Mouse (Mus musculus) liver, embryonic 12.5 days (tissue): ENCODE measurements at regions not wholly inside any gene's neighbourhood (a gene's known extent, or its start where the extent isn't known, plus 50 kb on each side); places are given as distances from the start of the nearest gene placed in this dataset.

ENCODE experiments used
- ATAC-seq: fragments of 200-750 bp; cut with Nextera tagmentation; 2 replicates; pipeline ENCODE4 v1.8.0; 2017; ENCODE audit warnings: moderate number of reproducible peaks, mild to moderate bottlenecking, moderate library complexity
- H3K27ac ChIP-seq: fragments of 300-500 bp; sonication (generic); 2 replicates; pipeline ENCODE4 v1.5.1; 2016; ENCODE audit warnings: mild to moderate bottlenecking
- H3K27me3 ChIP-seq: fragments of 300-500 bp; sonication (generic); replicated peaks from 2 replicates; pipeline ENCODE4 v1.6.1; 2016; ENCODE audit warnings: mild to moderate bottlenecking, moderate library complexity
- H3K36me3 ChIP-seq: fragments of 300-500 bp; sonication (generic); 2 replicates; pipeline ENCODE4 v1.6.1; 2016; ENCODE audit warnings: mild to moderate bottlenecking, moderate library complexity
- H3K4me1 ChIP-seq: fragments of 300-500 bp; sonication (generic); 2 replicates; pipeline ENCODE4 v1.6.1; 2016
- H3K4me2 ChIP-seq: fragments of 300-500 bp; sonication (generic); 2 replicates; pipeline ENCODE4 v1.6.1; 2016; ENCODE audit warnings: mild to moderate bottlenecking, moderate library complexity
- H3K4me3 ChIP-seq: fragments of 300-500 bp; sonication (generic); 2 replicates; pipeline ENCODE4 v1.5.1; 2016; ENCODE audit warnings: mild to moderate bottlenecking, moderate library complexity
- H3K9ac ChIP-seq: fragments of 300-500 bp; sonication (generic); 2 replicates; pipeline ENCODE4 v1.6.1; 2016; ENCODE audit warnings: mild to moderate bottlenecking, moderate library complexity
- H3K9me3 ChIP-seq: fragments of 300-500 bp; sonication (generic); replicated peaks from 2 replicates; pipeline ENCODE4 v1.6.1; 2016; ENCODE audit warnings: mild to moderate bottlenecking, moderate library complexity
- WGBS: fragments of 180-500 bp; shearing (Covaris S2); methylation state at CpG from one replicate; pipeline ENCODE4 v1.1.7; 2016; ENCODE audit not compliant: insufficient replicate concordance; 5-methylcytosine and 5-hydroxymethylcytosine counted together

GRCm38 (mm10) chr10:17235955-17236650 lies 486.9 kb upstream of the Cited2 start:
- Histone ChIP-seq H3K4me2 (no peak overlapping the region), H3K27me3 (no peaks in the 10 kb centered on the region), H3K36me3 (no peaks in the 10 kb centered on the region), H3K4me1 (no peaks in the 10 kb centered on the region), H3K27ac (no peak overlapping the region), H3K9ac (no peak overlapping the region), H3K4me3 (no peak overlapping the region), H3K9me3 (no peaks in the 10 kb centered on the region)
- WGBS, result 51% methylated on average over 10 of the region's 10 CpGs
- ATAC-seq, result no peak

GRCm38 (mm10) chr10:17236761-17237160 lies 486.3 kb upstream of the Cited2 start:
- no peak overlapping the region for H3K27ac ChIP-seq
- H3K4me1 ChIP-seq, result no peaks in the 10 kb centered on the region
- no peaks in the 10 kb centered on the region for H3K27me3 ChIP-seq
- no peaks in the 10 kb centered on the region for H3K9me3 ChIP-seq
- no peak overlapping the region for H3K9ac ChIP-seq
- H3K36me3 ChIP-seq, result no peaks in the 10 kb centered on the region
- no peak overlapping the region for H3K4me3 ChIP-seq
- ATAC-seq, result no peak
- 54% methylated on average over 2 of the region's 2 CpGs for WGBS
- H3K4me2 ChIP-seq, result no peak overlapping the region

DNA sequence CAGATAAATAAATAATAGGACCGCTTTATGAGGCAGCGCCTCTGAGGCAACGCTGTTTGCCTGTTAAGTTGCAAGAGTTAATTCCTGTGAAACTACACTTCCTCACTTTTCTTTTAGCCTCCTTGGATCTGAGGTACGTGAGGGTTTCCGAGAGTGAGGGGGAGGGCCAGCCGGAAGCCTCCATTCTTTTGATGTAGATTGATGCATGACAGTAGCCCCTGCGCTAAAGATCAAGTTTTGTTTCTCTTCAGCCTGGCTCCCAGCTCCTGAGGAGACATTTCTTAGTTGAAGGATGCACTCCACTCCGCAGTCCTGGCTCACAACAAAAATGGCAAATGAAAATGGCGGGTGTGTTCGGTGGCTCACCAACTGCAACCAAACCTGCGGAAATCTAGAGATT lies 485.6 kb upstream of the Cited2 start:
- WGBS, result 61% methylated on average over 11 of the region's 11 CpGs
- no peak overlapping the region for H3K4me2 ChIP-seq

GRCm38 (mm10) chr10:17237918-17238850 lies 484.8 kb upstream of the Cited2 start:
- no peak overlapping the region for H3K4me2 ChIP-seq
- H3K27me3 ChIP-seq, result no peaks in the 10 kb centered on the region
- H3K27ac ChIP-seq, result no peak overlapping the region
- H3K9ac ChIP-seq, result no peak overlapping the region
- 70% methylated on average over 12 of the region's 12 CpGs for WGBS
- no peaks in the 10 kb centered on the region for H3K4me1 ChIP-seq
- no peak overlapping the region for H3K4me3 ChIP-seq
- H3K9me3 ChIP-seq, result no peaks in the 10 kb centered on the region
- no peak for ATAC-seq
- no peaks in the 10 kb centered on the region for H3K36me3 ChIP-seq

More for the DNA sequence above, 485.6 kb upstream of the Cited2 start:
- H3K27ac ChIP-seq, result no peak overlapping the region
- H3K9ac ChIP-seq, result no peak overlapping the region
- H3K4me3 ChIP-seq, result no peak overlapping the region
- no peaks in the 10 kb centered on the region for H3K4me1 ChIP-seq
- no peak for ATAC-seq
- H3K27me3 ChIP-seq, result no peaks in the 10 kb centered on the region
- no peaks in the 10 kb centered on the region for H3K9me3 ChIP-seq
- H3K36me3 ChIP-seq, result no peaks in the 10 kb centered on the region

DNA sequence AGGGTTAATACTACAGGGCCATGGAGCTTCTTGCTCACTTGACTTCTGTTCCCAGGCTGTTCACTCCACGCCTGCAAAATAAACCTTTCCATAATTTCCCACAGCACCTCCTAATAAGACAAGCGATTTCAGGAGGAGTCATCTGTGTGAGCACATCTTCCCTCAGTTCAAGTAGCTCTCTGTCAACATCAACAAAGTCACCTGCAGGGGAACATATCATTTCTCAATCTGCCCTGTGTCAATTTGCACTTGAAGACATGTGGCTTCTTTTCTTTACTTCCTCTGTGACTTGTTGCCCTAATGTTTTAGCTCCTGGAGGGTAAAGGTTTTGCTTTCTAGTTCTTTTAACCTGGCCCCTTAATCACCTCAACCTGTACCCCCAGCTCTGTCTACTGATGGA lies 474.7 kb upstream of the Cited2 start:
- WGBS, result 54% methylated on average over 2 of the region's 2 CpGs

DNA sequence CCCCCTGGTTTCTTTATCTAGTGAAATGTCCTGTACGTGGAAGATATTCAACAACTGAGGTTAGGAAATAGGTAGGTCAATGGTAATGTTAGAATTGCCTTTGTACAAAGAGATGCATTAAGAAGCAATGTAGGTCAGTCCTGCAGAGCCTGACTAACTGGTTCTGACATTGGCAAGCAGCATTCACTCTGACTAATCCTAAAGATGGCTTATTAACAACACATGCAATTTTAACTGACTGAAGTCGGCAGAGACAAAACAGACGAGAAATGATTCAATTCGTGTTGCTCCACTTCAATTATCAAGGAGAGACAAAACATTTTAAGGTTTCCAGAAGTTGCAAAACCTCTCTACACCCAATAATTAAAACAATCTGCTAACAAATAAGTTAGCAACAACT lies 470.0 kb upstream of the Cited2 start:
- Histone ChIP-seq H3K4me1 (no peaks in the 10 kb centered on the region), H3K27ac (no peak overlapping the region), H3K4me3 (no peak overlapping the region), H3K4me2 (no peak overlapping the region), H3K9me3 (no peaks in the 10 kb centered on the region), H3K36me3 (no peaks in the 10 kb centered on the region), H3K27me3 (no peaks in the 10 kb centered on the region), H3K9ac (no peak overlapping the region)
- 68% methylated on average over 4 of the region's 4 CpGs for WGBS
- ATAC-seq, result no peak

More for the DNA sequence above, 474.7 kb upstream of the Cited2 start:
- no peaks in the 10 kb centered on the region for H3K4me1 ChIP-seq
- no peaks in the 10 kb centered on the region for H3K9me3 ChIP-seq
- H3K36me3 ChIP-seq, result no peaks in the 10 kb centered on the region
- no peak overlapping the region for H3K9ac ChIP-seq
- H3K4me2 ChIP-seq, result no peak overlapping the region
- H3K27me3 ChIP-seq, result no peaks in the 10 kb centered on the region
- ATAC-seq, result no peak
- H3K27ac ChIP-seq, result no peak overlapping the region
- no peak overlapping the region for H3K4me3 ChIP-seq

DNA sequence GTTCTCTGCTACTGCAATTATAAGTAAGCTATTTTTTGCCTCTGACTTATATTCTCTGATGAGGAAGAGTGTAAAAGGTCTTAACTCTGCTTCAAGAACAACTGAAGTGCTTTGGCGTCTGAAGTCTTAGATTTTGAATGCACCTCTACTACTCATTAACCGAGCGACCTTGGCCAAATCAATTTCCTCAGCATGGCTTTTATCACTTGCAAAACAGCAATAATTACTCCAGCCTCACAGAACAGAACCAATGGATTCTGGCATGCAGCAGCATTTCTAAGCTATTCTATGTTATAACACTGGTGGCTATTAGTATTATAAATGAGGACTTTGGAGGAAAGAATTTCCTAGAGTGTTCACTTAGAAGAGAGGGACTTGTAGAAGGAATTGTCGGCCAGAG lies 462.9 kb upstream of the Cited2 start:
- no peaks in the 10 kb centered on the region for H3K27me3 ChIP-seq
- no peak overlapping the region for H3K27ac ChIP-seq
- no peak for ATAC-seq
- WGBS, result 55% methylated on average over 4 of the region's 4 CpGs
- no peak overlapping the region for H3K4me3 ChIP-seq
- H3K36me3 ChIP-seq, result no peaks in the 10 kb centered on the region
- no peak overlapping the region for H3K4me2 ChIP-seq
- H3K9me3 ChIP-seq, result no peaks in the 10 kb centered on the region
- no peaks in the 10 kb centered on the region for H3K4me1 ChIP-seq
- no peak overlapping the region for H3K9ac ChIP-seq

- no peak overlapping the region for H3K27ac ChIP-seq
- H3K4me3 ChIP-seq, result no peak overlapping the region
- no peaks in the 10 kb centered on the region for H3K36me3 ChIP-seq
- no peak overlapping the region for H3K9ac ChIP-seq
- no peak overlapping the region for H3K4me2 ChIP-seq
- no peak for ATAC-seq
- H3K4me1 ChIP-seq, result no peaks in the 10 kb centered on the region
- H3K9me3 ChIP-seq, result no peaks in the 10 kb centered on the region
- no peaks in the 10 kb centered on the region for H3K27me3 ChIP-seq
- 75% methylated on average over 4 of the region's 4 CpGs for WGBS
These were observed 462.4 kb upstream of the Cited2 start for GRCm38 (mm10) chr10:17260615-17261014.

DNA sequence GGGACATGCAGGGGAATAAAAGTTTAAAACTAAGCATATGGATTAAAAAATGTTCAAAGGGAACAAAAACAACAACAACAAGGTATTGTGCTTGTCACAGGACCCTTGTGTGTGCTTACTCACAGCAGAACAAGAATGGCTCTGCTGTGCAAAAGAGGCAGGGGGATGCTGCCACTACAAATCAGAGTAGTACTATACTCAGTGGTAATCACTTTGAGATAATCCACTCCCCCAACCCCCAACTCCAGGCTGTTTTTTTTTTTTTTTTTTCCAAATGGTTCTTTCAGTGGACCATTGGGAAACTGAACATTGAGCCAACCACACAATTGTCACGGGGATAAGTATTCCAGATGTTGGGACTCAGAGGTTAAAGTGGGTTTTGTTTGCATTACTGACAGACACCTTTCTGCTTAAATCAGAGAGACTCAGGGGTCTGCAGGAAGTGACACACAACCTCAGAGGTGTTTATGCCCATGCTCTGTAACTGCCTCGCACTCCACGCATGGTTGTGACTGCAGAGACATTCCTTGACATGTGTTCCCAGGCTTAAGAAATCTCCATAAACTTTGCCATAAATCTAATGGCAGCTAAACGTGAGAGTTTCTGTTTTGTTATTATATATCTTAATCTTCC lies 461.7 kb upstream of the Cited2 start:
- Histone ChIP-seq H3K36me3 (no peaks in the 10 kb centered on the region), H3K9ac (no peak overlapping the region), H3K4me2 (no peak overlapping the region), H3K27me3 (no peaks in the 10 kb centered on the region), H3K4me3 (no peak overlapping the region), H3K27ac (no peak overlapping the region), H3K4me1 (no peaks in the 10 kb centered on the region), H3K9me3 (no peaks in the 10 kb centered on the region)
- WGBS, result 55% methylated on average over 4 of the region's 4 CpGs
- ATAC-seq, result no peak

- no peak overlapping the region for H3K4me2 ChIP-seq
- no peak overlapping the region for H3K9ac ChIP-seq
- H3K4me1 ChIP-seq, result no peaks in the 10 kb centered on the region
- ATAC-seq, result no peak
- H3K27ac ChIP-seq, result no peak overlapping the region
- no peaks in the 10 kb centered on the region for H3K9me3 ChIP-seq
- H3K4me3 ChIP-seq, result no peak overlapping the region
- H3K27me3 ChIP-seq, result no peaks in the 10 kb centered on the region
- WGBS, result 64% methylated on average over 3 of the region's 3 CpGs
- H3K36me3 ChIP-seq, result no peaks in the 10 kb centered on the region
These were observed 461.2 kb upstream of the Cited2 start for GRCm38 (mm10) chr10:17261825-17262205.

- Histone ChIP-seq H3K27me3 (no peaks in the 10 kb centered on the region), H3K9ac (no peak overlapping the region), H3K27ac (no peak overlapping the region), H3K36me3 (no peaks in the 10 kb centered on the region), H3K9me3 (no peaks in the 10 kb centered on the region), H3K4me1 (no peaks in the 10 kb centered on the region), H3K4me2 (no peak overlapping the region), H3K4me3 (no peak overlapping the region)
- no peak for ATAC-seq
- 63% methylated on average over 5 of the region's 5 CpGs for WGBS
These were observed 450.4 kb upstream of the Cited2 start for GRCm38 (mm10) chr10:17272646-17273045.

GRCm38 (mm10) chr10:17273855-17274254 lies 449.2 kb upstream of the Cited2 start:
- H3K4me1 ChIP-seq, result no peaks in the 10 kb centered on the region
- H3K4me2 ChIP-seq, result no peak overlapping the region
- WGBS, result 64% methylated on average over 3 of the region's 3 CpGs
- H3K27me3 ChIP-seq, result no peaks in the 10 kb centered on the region
- H3K9me3 ChIP-seq, result no peaks in the 10 kb centered on the region
- H3K9ac ChIP-seq, result no peak overlapping the region
- no peak for ATAC-seq
- H3K36me3 ChIP-seq, result no peaks in the 10 kb centered on the region
- no peak overlapping the region for H3K27ac ChIP-seq
- no peak overlapping the region for H3K4me3 ChIP-seq
